Mouse (Mus musculus) embryo, embryonic 11 days (tissue): ENCODE results near the gene Fbln2.

Source experiments
- DNase-seq: peaks from one replicate; pipeline ENCODE4 v3.0.0-alpha.2; 2015

Gene Fbln2

DNA sequence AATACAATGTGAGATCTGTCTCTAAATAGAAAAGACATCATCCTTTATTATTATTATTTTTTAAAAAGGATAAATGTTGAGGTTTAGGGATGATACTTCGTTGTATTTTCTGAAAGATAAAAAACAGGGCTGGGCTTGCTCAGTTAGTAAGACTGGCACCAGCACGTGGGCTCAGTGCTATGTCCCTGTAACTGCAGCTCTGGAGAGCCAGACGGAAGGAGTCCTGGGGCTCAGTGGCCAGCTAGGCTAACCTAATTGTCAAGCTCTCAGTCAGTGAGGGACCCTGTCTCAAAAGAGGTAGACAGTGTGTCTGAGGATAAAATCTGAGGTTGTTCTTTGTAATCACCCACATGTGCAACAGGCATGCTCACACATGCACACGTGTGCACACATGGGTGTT lies 19.3 kb downstream of the Fbln2 start:
- no peak for DNase-seq

DNA sequence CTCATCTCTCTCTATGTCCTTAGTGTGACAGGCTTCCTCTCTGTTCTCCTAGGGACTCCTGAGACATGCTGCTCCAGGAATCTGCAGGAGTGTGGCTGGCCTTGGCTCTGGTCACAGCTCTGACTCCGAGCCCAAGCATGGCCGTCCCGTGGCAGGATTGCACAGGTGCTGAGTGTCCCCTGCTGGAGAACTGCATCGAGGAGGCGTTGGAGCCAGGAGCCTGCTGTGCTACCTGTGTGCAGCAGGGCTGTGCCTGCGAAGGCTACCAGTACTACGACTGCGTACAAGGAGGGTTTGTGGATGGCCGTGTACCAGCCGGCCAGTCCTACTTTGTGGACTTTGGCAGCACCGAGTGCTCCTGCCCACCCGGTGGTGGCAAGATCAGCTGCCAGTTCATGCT lies 20.8 kb downstream of the Fbln2 start:
- DNase-seq = no peak

GRCm38 (mm10) chr6:91233424-91234015 lies 21.3 kb downstream of the Fbln2 start:
- DNase-seq = no peak

- DNase-seq = no peak
Observed at GRCm38 (mm10) chr6:91236006-91236405, 23.8 kb downstream of the Fbln2 start.

DNA sequence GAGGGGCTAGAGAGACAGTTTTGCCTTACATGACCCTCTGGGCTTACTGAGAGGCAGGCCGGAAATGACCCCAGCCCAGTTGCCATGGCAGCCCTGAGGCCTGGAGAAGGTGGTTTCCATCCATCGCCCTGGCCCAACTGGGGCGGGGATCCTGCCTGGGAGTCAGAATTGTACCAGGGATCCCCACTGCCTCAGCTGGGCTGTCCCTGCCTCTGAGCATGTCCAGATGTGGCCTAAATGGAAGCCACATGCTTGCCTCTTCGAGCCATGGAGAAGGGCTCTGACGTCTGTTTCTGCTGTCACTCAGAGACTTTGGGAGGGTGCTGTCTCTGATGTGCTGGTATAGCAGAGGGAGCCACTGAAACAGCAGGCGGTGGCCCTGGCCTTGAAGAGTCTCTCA lies 24.2 kb downstream of the Fbln2 start:
- DNase-seq = peak; percentile 86

GRCm38 (mm10) chr6:91237273-91237672 lies 25.0 kb downstream of the Fbln2 start:
- no peak for DNase-seq

- DNase-seq = no peak
Observed at GRCm38 (mm10) chr6:91240537-91240936, 28.3 kb downstream of the Fbln2 start.

DNA sequence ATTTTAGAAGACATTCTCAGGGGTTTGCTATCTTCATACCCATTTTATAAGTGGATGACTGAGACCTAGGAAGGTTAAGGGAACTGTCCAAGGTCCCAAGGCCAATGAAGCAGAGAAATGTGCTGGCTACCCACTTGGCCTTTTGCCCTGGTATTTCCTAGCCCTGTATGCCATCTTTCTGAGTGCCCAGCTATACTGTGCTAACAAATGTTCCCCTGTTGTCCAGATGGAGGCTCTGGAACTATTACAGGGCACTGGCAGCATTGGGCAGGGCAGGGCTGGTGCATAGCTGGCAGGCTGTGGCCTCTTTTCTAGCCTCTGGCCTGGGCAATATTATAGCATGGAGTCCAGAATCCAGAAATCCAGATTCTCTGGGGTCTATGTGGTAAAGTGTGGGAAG lies 28.7 kb downstream of the Fbln2 start:
- DNase-seq = no peak

- DNase-seq = no peak
Observed at GRCm38 (mm10) chr6:91243395-91243794, 31.1 kb downstream of the Fbln2 start.

GRCm38 (mm10) chr6:91244331-91244730 lies 32.1 kb downstream of the Fbln2 start:
- no peak for DNase-seq

DNA sequence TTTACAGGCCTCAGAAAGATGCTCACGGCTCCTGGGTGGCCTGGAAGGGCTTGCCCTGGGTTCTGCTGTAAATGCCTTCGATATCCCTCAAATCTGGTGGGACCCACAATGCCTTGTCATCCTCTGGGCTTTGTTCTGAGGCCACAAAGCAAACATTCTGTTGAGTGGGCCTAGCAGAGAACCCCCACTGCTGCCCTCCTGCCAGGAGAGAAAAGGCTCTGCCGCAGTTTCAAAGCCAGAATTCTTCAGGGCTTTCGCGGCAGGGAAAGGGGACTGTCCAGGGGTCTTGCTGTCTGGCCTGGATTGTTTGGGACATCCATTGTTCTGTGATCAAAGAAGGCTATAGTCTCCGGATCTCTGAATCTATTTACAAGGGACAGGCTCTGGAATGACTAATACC lies 33.1 kb downstream of the Fbln2 start:
- peak; percentile 30 for DNase-seq

DNA sequence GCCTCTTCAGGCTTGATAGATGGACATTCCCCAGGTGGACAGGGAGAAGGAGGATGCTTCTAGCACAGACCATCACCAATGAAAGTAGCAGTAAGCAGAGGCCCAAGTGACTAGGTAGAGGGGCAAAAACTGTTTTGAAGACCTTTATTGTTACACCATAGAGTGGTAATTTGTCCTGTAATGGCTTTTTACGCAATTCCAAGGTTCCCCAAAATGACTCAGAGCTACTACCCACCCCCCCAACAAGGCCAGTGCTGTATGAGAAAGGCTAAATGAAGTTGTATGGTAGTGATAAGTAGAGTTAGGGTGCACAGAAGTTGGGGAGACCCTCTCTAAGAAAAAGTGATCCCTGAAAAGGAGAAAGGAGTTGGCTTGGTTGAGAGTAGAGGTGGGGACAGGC lies 35.1 kb downstream of the Fbln2 start:
- no peak for DNase-seq

- DNase-seq = no peak
Observed at GRCm38 (mm10) chr6:91248627-91249026, 36.4 kb downstream of the Fbln2 start.

DNA sequence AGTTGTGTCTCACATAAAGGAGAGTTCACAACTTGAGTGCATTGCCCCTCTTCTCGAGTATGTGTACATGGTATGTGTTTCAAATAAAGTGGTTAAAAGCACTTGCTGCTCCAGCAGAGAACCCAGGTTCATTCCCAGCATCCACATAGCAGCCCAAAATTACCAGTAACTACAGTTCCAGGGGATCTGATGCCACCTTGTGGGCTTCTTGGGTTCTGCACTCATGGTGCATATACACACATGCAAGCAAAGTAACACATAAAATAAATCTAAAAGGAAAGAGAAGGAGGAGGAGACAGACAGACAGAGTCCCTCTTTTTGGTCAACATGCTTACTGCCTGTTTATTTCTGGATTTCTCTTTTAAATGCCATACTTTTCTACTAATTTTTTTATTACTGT lies 37.5 kb downstream of the Fbln2 start:
- DNase-seq = no peak

DNA sequence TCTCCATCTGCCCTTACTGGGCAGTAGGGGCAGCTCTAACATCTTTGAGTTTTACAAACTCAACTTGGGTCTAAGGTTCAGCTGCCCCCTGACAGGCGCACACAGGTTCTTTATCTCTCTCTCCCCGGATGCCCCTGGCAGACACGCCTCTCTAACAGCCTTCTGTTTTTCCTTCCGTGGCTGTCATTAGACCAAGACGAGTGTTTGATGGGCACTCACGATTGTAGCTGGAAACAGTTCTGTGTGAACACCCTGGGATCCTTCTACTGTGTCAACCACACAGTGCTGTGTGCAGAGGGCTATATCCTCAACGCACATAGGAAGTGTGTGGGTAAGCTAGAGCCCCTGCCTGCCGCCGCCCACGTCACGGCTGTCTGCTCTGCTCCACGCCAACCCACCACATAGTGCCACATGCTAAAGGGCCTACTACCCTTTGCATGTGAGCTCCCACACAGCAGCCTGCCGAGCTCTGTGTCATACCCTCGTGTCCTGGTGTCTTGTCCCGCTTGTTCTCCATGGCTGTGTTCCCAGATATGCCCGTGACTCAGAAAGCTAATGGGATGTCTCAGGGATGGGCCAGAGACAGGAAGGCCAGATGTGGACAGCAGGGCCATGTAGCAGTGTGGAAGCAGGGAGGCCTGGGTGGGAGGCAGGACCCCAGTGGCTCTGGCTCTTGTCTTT lies 47.3 kb downstream of the Fbln2 start:
- DNase-seq = no peak

DNA sequence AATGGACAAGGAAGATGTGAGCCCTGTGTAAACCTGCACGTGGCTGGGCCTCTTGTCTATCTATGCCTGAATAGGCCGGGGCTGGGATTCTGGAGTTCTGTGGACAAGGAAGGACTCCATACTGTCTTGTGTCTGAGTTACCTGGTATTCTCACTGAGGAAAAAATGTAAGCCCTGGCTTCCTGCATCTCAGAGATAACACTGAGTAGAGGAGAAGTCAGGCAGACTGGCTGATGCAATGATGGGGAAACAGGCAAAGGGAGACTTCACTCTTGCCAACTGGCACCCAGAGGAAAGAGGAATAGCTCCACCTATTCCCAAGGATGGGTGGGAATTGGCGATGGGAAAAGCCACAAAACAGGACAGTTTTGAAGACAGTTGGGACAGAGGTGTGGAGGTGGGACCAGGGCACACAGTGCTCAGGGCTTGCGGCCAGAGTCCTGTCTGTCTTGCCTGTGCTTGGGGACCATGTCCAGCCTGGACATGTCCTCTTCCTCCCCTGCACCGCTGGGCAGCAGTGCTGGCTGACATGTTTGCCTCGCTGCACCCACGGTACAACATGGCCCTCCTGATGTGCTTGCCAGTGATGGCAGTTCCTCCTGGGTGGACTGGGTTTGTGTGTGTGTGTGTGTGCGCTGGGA lies 48.2 kb downstream of the Fbln2 start:
- DNase-seq = no peak

- no peak for DNase-seq
Observed at GRCm38 (mm10) chr6:91260987-91261367, 48.7 kb downstream of the Fbln2 start.

DNA sequence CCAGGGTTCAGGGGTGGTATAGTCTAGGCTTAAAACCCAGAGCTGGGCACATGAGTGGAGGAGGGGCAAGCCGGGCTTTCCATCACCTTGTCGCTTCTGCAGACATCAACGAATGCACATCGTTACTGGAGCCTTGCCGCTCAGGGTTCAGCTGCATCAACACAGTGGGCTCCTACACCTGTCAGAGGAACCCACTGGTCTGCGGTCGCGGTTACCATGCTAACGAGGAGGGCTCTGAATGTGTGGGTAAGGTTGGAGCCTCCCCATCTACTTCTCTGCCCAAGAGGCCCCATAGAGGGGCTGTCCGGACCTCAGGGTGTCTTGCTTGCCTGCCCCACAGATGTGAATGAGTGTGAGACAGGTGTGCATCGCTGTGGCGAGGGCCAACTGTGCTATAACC lies 53.4 kb downstream of the Fbln2 start:
- DNase-seq = no peak

- DNase-seq = no peak
Observed at GRCm38 (mm10) chr6:91266647-91267046, 54.4 kb downstream of the Fbln2 start.

DNA sequence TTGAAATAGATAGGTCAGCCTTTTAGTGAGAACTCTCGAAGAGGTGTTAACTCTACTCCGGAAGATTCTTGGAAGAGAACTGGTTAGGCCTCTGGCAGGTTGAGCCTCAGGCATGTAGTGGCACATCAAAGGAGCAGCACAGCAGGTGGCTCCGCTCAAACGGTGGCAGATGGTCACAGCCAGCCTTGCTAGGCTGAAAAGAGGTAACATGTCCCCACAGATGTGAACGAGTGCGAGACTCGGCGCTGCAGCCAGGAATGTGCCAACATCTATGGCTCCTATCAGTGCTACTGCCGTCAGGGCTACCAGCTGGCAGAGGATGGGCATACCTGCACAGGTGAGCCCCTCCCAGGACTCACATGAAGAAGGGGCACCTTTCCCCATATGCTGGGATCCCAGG lies 56.1 kb downstream of the Fbln2 start:
- no peak for DNase-seq

- DNase-seq = peak; percentile 79
Observed at GRCm38 (mm10) chr6:91277549-91277948, 65.3 kb downstream of the Fbln2 start.

GRCm38 (mm10) chr6:91278302-91278701 lies 66.0 kb downstream of the Fbln2 start:
- no peak for DNase-seq

GRCm38 (mm10) chr6:91279477-91279876 lies 67.2 kb downstream of the Fbln2 start:
- no peak for DNase-seq

GRCm38 (mm10) chr6:91281206-91281605 lies 69.0 kb downstream of the Fbln2 start:
- DNase-seq = peak; percentile 82

DNA sequence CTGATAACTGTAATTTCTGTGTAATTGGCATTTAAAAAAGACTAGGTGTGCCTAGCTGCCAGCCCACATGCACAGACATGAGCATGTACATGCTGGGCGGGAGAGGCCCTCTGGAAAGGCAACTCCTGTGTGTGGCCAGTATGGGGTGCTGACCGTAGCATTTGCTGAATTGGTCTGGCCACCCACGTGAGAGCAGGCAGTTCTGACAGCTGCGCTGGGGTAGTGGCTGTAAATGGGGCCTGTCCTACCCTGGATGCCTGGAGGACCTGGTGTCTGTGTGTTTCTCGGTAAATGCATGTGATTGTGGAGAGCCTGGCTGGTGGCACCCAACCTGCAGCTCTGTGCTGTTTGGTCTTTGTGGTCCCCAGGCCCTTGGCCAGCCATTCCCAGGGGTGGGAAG lies 69.5 kb downstream of the Fbln2 start:
- no peak for DNase-seq
